Mouse (Mus musculus) embryonic facial prominence, embryonic 10.5 days (tissue): ENCODE measurements around the gene Gata3. TPM values are rescaled to one million over a fixed set of nuclear protein-coding genes. Genes with fewer than 3 reads are reported as not detected.

Experiments
- DNase-seq: peaks from one replicate; pipeline ENCODE4 v3.0.0-alpha.2; 2017; ENCODE audit warnings: low spot score
- H3K27ac ChIP-seq: fragments of 300-500 bp; sonication (generic); replicated peaks from 2 replicates; pipeline ENCODE4 v1.5.1; 2016; ENCODE audit warnings: mild to moderate bottlenecking
- H3K27me3 ChIP-seq: fragments of 300-500 bp; sonication (generic); replicated peaks from 2 replicates; pipeline ENCODE4 v1.6.1; 2016; ENCODE audit warnings: low read depth, mild to moderate bottlenecking; ENCODE audit not compliant: poor library complexity, severe bottlenecking
- H3K36me3 ChIP-seq: fragments of 300-500 bp; sonication (generic); replicated peaks from 2 replicates; pipeline ENCODE4 v1.6.1; 2016; ENCODE audit warnings: mild to moderate bottlenecking, moderate library complexity
- H3K4me1 ChIP-seq: fragments of 300-500 bp; sonication (generic); 2 replicates; pipeline ENCODE4 v1.6.1; 2016
- H3K4me3 ChIP-seq: fragments of 300-500 bp; sonication (generic); 2 replicates; pipeline ENCODE4 v1.5.1; 2016; ENCODE audit warnings: mild to moderate bottlenecking, moderate library complexity
- H3K9me3 ChIP-seq: fragments of 300-500 bp; sonication (generic); 2 replicates; pipeline ENCODE4 v1.6.1; 2016; ENCODE audit warnings: mild to moderate bottlenecking
- WGBS: fragments of 180-500 bp; shearing (Covaris S2); methylation state at CpG from one replicate; pipeline ENCODE4 v1.1.7; 2016; 5-methylcytosine and 5-hydroxymethylcytosine counted together
- polyA plus RNA-seq: library from polyadenylated mRNA; unstranded; fragments of >200 nt; fragmentation: Nextera tagmentation; extraction: Ambion mirVana; gene quantifications from 2 replicates; pipeline ENCODE4 v1.2.1, GENCODE M21; 2016

Gene Gata3
- polyA plus RNA-seq, 1 experiment from 2014 or later: 24.5 TPM

DNA sequence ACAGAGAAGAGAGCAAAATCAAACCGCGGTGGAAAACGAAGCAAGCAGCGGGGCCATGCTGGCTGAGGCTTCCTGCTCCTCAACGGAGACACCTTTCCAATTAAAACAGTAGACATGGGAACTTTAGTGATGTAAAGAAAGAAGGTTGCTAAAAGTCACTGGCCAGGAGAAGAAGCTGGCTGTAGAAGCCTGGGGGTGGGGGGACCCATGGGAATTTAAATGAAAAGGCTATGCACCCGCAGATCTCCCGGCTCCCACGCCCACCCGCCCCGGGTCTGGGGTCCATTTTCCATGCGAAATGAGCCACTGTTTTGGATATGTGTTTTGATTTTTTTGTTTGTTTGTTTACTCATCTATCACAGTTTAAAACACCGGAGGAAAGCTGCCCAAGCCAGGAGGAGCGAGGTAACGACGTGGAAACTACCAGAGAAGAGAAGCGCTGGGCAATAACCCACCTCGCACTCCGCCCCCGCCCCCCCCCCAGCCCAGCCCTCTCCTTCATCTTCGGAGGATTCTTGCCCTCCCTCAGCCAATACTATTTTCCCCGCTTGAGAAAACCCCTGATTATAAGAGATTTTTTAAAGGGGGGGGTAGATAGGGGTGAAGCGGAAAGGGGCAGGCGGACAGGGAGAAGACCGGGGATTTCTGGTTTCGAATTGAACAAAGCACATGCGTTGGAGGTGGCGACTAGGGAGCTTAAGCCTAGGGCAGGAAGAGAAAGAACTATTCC, 5.9 kb downstream of the Gata3 start:
- no peaks in the 10 kb centered on the region for H3K9me3 ChIP-seq
- DNase-seq: peak; percentile 47
- peaks cover 95% of the 10 kb centered on the region for H3K27me3 ChIP-seq
- H3K36me3 ChIP-seq: no peaks in the 10 kb centered on the region
- under 1% methylated on average over 27 of the region's 27 CpGs for WGBS
- H3K4me1 ChIP-seq: peaks cover 63% of the 10 kb centered on the region
- peak overlapping the region; percentile 63 for H3K4me3 ChIP-seq
- peak overlapping the region; percentile 86; the same call in 1 of the 2 replicates for H3K27ac ChIP-seq

DNA sequence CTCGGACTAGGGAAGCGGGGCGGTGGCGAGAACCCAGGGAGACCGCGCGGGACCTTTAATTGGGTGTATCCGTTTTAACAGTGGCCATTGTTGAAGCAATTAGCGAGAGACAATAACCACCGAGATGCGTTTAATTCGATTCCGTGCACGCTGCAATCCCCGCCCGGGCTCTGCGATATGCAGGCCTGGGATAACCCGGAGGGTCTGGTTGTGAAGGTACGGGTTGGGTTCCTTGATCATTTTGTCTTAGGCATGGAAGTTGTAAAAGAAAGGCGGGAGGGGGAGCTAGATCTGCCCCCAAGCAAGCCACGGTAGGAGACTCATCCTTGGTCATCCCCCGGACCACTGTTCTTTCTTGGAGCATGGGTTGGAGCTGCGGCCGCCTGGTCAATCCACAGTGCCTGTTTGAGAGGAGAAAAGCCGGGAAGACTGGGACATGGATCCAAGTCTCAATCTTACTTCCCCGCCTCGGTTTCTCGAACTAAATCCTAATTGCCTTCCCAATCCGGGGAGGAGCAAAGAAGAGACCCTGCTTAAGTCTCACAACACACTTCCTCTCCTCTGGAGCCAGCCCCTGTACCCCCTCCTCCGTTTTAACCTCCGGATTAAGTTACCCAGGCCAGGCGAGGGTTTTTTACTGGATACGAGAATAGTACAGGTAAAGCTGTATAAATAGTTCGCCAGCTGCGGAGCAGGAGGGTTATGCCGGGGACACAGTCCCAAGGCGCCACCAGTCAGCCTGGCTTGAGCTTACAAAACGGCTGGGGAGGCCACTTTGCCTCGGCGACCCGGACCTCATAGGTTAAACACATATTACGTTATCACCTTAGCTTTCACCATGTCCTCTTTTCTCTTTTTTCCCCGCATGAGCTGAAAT, 6.7 kb downstream of the Gata3 start:
- H3K27ac ChIP-seq: peak overlapping the region; percentile 86
- peaks cover 67% of the 10 kb centered on the region for H3K4me1 ChIP-seq
- H3K4me3 ChIP-seq: peak overlapping the region; percentile 63
- H3K9me3 ChIP-seq: no peaks in the 10 kb centered on the region
- peaks cover 92% of the 10 kb centered on the region for H3K27me3 ChIP-seq
- WGBS: under 1% methylated on average over 43 of the region's 43 CpGs
- DNase-seq: peak; percentile 69
- no peaks in the 10 kb centered on the region for H3K36me3 ChIP-seq

DNA sequence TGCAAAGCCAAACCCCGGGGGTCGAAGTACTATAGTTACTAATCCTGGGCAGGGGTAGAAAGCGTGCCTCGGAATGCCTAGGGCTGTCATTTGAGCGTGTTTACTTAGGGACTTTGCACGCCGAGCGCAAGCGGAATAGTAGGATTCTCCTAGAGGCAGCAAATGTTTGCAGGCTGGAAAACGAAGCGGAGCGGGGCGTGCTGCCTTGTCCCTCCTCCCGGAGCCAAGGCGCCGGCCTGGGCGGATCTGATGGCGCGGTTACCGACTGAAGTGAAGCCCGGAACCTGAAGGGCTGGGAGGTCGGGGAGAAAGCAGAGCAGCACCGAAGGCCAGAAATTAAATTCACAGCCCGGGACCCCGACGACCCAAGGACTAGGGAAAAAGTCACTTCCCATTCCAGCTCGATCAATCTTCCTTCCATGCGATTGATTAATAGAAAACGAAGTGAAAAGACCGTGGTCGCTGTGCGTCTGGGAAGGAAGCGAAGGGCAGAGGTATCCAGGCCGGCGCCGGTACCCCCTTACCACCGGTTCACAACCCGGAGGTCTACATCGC, 7.4 kb downstream of the Gata3 start:
- peaks cover 67% of the 10 kb centered on the region for H3K4me1 ChIP-seq
- DNase-seq: peak; percentile 69
- H3K36me3 ChIP-seq: no peaks in the 10 kb centered on the region
- no peaks in the 10 kb centered on the region for H3K9me3 ChIP-seq
- H3K27ac ChIP-seq: peak overlapping the region; percentile 86
- WGBS: under 1% methylated on average over 39 of the region's 39 CpGs
- peaks cover 92% of the 10 kb centered on the region for H3K27me3 ChIP-seq
- H3K4me3 ChIP-seq: peak overlapping the region; percentile 63

DNA sequence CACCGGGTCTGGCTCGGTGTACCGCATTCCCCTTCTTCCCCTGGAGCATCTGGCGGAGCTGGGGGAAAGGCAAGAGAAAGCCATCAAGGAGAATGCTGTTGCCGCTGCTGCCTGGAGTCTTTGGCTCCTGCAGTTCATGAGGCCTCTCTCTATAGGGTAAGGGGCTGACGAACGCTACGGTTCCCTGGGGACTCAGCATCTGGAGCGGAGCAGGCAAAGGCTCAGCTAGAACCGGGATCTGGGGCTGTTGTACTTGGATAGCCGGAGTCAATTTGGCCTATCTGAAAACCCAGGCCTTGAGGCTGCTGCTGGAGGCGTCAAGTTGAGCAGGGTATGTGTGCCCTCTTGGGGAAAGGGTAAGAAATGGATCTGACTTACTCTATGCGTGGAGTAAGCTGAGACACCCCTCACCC, 8.2 kb downstream of the Gata3 start:
- WGBS: 0% methylated on average over 13 of the region's 13 CpGs
- DNase-seq: peak; percentile 70
- H3K27ac ChIP-seq: peak overlapping the region; percentile 86
- H3K9me3 ChIP-seq: no peaks in the 10 kb centered on the region
- H3K36me3 ChIP-seq: no peaks in the 10 kb centered on the region
- peaks cover 92% of the 10 kb centered on the region for H3K27me3 ChIP-seq
- H3K4me1 ChIP-seq: peaks cover 70% of the 10 kb centered on the region
- H3K4me3 ChIP-seq: peak overlapping the region; percentile 63

DNA sequence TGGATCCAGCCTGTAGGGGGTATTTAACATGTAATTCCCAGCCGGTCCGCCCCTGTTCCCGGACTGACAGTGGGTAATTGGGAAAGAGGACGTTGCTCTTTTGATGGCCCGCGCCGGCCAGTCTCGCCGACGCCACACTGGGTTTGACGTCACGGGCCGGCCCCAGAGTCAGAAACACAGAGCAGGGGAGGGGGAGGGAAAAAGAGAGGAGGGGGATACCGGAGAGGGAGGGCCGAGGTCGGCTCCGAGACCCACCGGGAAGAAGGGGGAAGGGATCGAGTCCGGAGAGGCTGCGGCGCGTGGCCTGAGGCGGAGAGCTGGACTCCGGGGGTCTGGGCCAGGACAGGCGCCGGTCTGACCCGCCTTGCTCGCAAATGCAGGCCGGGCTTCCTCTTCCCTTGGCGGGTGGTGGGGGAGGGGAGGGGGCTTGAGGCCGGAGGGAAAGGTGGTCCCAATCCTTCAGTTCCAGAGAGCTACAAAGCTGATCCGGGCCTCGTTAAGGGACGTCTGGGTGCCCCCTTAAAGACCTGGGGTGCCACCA, 8.7 kb downstream of the Gata3 start, which contains the start of gene 4930412O13Rik:
TSS of gene 4930412O13Rik (plus strand) at position 202 of the 541 bp plus-strand sequence.
- Histone ChIP-seq H3K9me3 (no peaks in the 10 kb centered on the region), H3K27me3 (peaks cover 92% of the 10 kb centered on the region), H3K4me3 (peak within 1 kb of the TSS; percentile 63), H3K36me3 (no peaks in the 10 kb centered on the region), H3K4me1 (peaks cover 70% of the 10 kb centered on the region), H3K27ac (peak within 1 kb of the TSS; percentile 86)
- under 1% methylated on average over 35 of the region's 35 CpGs for WGBS
- DNase-seq: peak; percentile 85

DNA sequence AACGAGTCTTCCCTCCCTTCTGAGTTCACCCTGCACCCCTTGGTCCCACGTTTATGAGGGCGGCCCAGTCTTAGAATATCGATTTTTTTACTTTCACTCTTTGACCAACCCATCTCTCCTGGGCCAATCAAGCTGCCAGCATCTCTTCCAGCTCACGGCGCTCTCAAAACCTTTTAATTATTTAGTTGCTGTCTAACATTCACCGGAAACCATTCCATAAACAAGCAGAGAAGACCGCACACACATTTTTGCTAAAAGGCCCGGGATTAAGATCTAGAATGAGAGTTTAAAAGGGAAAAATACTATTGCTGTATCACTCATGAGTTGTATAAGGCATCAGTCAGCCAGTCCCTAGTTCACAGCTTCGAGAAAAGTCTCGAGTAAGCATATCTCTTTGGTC, 9.6 kb downstream of the Gata3 start:
- peak; percentile 18 for DNase-seq
- no peaks in the 10 kb centered on the region for H3K9me3 ChIP-seq
- H3K27ac ChIP-seq: peak overlapping the region; percentile 86; the same call in 1 of the 2 replicates
- H3K27me3 ChIP-seq: peaks cover 92% of the 10 kb centered on the region
- WGBS: 3% methylated on average over 11 of the region's 11 CpGs
- H3K36me3 ChIP-seq: no peaks in the 10 kb centered on the region
- H3K4me1 ChIP-seq: peaks cover 72% of the 10 kb centered on the region
- H3K4me3 ChIP-seq: peak overlapping the region; percentile 63

DNA sequence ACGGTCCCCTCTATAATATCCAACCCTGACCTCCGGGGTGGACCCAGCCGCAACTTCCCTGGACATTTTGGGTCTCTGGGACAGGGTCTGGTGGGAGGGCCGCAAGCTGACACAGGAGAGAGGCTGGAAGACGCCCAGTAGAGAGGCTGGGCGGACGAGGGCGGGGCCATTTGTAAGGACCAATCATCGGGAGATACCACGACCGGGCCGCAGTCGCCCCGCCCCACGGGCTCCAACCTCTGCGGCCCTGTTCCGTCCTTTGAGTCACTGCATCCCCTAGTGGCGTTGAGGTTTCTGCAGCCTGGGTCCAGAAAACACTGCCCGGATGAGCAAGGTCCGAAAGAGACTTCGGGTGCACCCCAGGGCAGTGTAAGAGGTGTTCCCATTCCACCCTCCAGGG, 10.3 kb downstream of the Gata3 start:
- peak overlapping the region; percentile 63 for H3K4me3 ChIP-seq
- no peaks in the 10 kb centered on the region for H3K9me3 ChIP-seq
- H3K27me3 ChIP-seq: peaks cover 92% of the 10 kb centered on the region
- under 1% methylated on average over 21 of the region's 21 CpGs for WGBS
- H3K4me1 ChIP-seq: peaks cover 76% of the 10 kb centered on the region
- H3K36me3 ChIP-seq: peaks cover 3% of the 10 kb centered on the region
- DNase-seq: peak; percentile 97
- H3K27ac ChIP-seq: peak overlapping the region; percentile 81

DNA sequence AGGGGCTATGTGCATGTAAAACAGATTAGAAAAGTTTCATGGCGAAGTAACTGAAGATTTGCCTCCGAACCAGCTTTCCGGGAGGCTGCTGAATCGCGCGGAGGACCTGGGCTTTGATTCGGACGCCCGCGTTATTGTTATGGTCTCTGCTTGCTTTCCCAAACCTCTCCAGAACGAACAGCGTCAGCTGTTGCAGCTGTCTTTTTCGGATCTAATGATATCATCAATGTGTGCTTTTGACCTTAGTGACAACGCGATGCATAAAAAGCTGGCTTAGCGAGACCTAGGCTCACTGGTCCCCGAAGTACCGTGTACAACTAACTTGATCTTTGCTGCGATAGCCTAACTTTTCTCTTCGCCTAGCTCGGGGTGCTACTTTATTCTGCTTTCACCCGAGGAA, 10.7 kb downstream of the Gata3 start:
- H3K27me3 ChIP-seq: peaks cover 92% of the 10 kb centered on the region
- peak overlapping the region; percentile 63 for H3K4me3 ChIP-seq
- H3K36me3 ChIP-seq: peaks cover 7% of the 10 kb centered on the region
- H3K4me1 ChIP-seq: peaks cover 76% of the 10 kb centered on the region
- peak overlapping the region; percentile 81 for H3K27ac ChIP-seq
- H3K9me3 ChIP-seq: no peaks in the 10 kb centered on the region
- DNase-seq: no peak
- under 1% methylated on average over 22 of the region's 22 CpGs for WGBS

DNA sequence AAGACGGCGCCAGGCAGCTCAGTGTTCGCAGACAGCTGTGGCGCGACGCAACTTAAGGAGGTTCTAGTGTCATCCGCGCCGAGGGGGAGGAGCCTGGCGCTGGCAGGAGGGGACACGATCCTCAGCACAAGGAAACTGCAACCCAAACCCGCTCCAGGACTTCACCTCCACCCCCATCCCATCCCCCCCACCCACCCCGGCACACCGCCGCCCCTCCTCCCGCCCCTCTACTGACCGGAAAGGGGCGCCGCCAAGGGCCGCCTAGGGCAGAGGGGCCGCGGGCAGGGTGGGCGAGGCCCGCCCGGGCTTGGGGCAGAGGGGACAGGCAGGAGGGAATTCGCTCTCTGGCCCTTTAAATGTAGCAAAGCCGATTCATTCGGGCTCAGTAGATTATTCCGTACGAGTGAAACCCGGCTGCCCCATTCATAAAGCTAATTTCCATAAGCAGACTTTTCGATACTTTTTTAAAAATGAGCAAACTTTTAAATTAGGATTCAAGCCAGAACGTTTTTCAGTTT, 11.2 kb downstream of the Gata3 start:
- peak overlapping the region; percentile 81 for H3K27ac ChIP-seq
- DNase-seq: peak; percentile 88
- H3K4me1 ChIP-seq: peaks cover 76% of the 10 kb centered on the region
- H3K27me3 ChIP-seq: peaks cover 92% of the 10 kb centered on the region
- peak overlapping the region; percentile 63 for H3K4me3 ChIP-seq
- under 1% methylated on average over 33 of the region's 33 CpGs for WGBS
- no peaks in the 10 kb centered on the region for H3K9me3 ChIP-seq
- H3K36me3 ChIP-seq: peaks cover 7% of the 10 kb centered on the region

DNA sequence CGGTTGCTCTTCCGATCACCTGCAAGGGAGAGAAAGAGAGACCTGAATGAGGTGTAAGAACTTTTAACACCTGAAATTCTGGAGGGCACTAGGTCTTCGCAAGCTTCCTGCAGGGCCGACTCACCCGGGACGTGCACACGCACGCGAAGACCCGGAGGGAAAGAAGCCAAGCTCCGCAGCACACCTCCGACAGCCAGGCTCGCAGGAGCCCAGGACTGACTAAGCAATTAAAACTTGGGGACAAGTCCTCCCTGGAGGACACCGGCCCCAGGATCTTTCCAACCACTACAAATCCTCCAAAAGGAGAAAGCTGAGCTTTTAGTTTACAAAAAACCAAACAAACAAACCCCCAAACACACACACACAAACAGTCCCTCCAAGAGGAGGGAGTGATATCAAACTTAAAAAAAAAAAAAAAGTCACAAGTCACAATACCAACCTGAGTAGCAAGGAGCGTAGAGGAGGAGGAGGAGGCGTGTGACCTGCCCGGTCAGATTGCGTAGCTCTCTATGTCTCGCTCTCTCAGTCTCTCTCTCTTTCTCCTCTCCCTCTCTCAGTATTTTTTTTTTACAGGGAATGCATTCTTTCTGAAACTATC, 11.8 kb downstream of the Gata3 start:
- H3K4me1 ChIP-seq: peaks cover 77% of the 10 kb centered on the region
- DNase-seq: peak; percentile 57
- peak overlapping the region; percentile 63 for H3K4me3 ChIP-seq
- H3K27ac ChIP-seq: peak overlapping the region; percentile 81
- WGBS: under 1% methylated on average over 19 of the region's 19 CpGs
- peaks cover 7% of the 10 kb centered on the region for H3K36me3 ChIP-seq
- H3K9me3 ChIP-seq: no peaks in the 10 kb centered on the region
- peaks cover 92% of the 10 kb centered on the region for H3K27me3 ChIP-seq

DNA sequence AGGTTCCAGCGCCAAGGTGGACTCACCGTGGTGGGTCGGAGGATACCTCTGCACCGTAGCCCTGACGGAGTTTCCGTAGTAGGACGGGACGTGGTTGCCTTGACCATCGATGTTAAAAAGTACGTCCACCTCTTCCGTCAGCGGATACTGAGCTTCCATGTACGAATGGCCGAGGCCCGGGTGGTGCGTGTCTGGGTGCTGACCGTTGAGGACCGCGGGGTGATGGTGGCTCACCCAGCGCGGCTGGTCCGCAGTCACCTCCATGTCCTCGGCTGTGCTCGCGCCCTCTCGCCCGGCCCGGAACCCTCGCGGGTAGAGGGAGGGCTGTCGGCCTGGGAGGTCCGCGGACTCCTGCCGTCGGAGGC, 12.5 kb downstream of the Gata3 start:
- Histone ChIP-seq H3K9me3 (no peaks in the 10 kb centered on the region), H3K36me3 (peaks cover 7% of the 10 kb centered on the region), H3K27me3 (peaks cover 92% of the 10 kb centered on the region), H3K4me3 (peak overlapping the region; percentile 63), H3K4me1 (peaks cover 77% of the 10 kb centered on the region), H3K27ac (peak overlapping the region; percentile 81)
- DNase-seq: no peak
- whole genome bisulfite sequencing: under 1% methylated on average over 35 of the region's 35 CpGs
